Mouse (Mus musculus): ENCODE data around the gene Rapgef4. TPM values are rescaled to one million over a fixed set of nuclear protein-coding genes. Genes with fewer than 3 reads are reported as not detected.

Gene Rapgef4
- total and polyA plus RNA-seq, 3 experiments: 0.33 TPM; not detected in 2

GRCm38 (mm10) chr2:72026506-72026905, 45.5 kb downstream of the Rapgef4 start:
- H3K4me3 ChIP-seq (ENCODE audit: low read depth, low read length): no peak overlapping the region

DNA sequence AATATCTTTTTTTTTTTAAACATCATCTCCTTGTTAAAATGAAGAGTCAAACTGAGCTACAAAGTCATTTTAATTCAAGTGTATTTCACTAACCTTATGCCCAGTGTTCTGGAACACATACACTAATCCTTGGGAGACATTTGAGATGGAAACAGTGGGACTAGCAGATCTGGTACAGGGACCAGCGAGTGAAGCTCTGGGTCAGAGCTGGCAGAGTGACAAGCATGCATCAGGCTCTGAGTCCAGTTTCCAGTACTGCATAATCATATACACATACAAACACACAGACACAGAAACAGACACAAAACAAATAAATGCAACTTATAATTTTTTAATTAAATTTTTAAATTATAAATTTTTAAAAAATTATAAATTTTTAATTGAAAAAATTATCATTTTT, 48.0 kb downstream of the Rapgef4 start:
- peaks cover 3% of the 10 kb centered on the region; the same call in 1 of the 2 replicates for H3K27me3 ChIP-seq (ENCODE audit: insufficient read depth, low read length)
- TF ChIP-seq POLR2AphosphoS5 (IDR thresholded peaks at IDR 0.05; ENCODE audit: insufficient replicate concordance, low read depth, low read length) (no peak), TAL1 (conservative IDR thresholded peaks at IDR 0.05; ENCODE audit: low read depth, low read length) (no peak), CTCF (IDR thresholded peaks at IDR 0.05; ENCODE audit: low read depth, low read length) (no peak), GATA2 (IDR thresholded peaks at IDR 0.05; ENCODE audit: borderline replicate concordance, low read depth, low read length) (no peak)
- DNase-seq (ENCODE audit: low spot score) (no peak), ATAC-seq (ENCODE audit: extremely low read depth, insufficient number of reproducible peaks, low FRiP score, poor library complexity, severe bottlenecking) (no peak)
- no peaks in the 10 kb centered on the region for H3K9me3 ChIP-seq (replicated peaks)
- no peaks in the 10 kb centered on the region for H3K4me1 ChIP-seq (ENCODE audit: insufficient read depth, low read depth, low read length)
- H3K4me3 ChIP-seq (ENCODE audit: low read depth, low read length): no peak overlapping the region
- H3K36me3 ChIP-seq (replicated peaks): no peaks in the 10 kb centered on the region

More at GRCm38 (mm10) chr2:72026506-72026905, 45.5 kb downstream of the Rapgef4 start:
- ATAC-seq (ENCODE audit: extremely low read depth, insufficient number of reproducible peaks, low FRiP score, poor library complexity, severe bottlenecking): no peak
- no peaks in the 10 kb centered on the region for H3K4me1 ChIP-seq (ENCODE audit: insufficient read depth, low read depth, low read length)
- peaks cover 3% of the 10 kb centered on the region; the same call in 1 of the 2 replicates for H3K27me3 ChIP-seq (ENCODE audit: insufficient read depth, low read length)
- DNase-seq (ENCODE audit: low spot score): no peak
- no peaks in the 10 kb centered on the region for H3K36me3 ChIP-seq (replicated peaks)
- no peaks in the 10 kb centered on the region for H3K9me3 ChIP-seq (replicated peaks)
- TF ChIP-seq GATA2 (IDR thresholded peaks at IDR 0.05; ENCODE audit: borderline replicate concordance, low read depth, low read length) (no peak), POLR2AphosphoS5 (IDR thresholded peaks at IDR 0.05; ENCODE audit: insufficient replicate concordance, low read depth, low read length) (no peak), CTCF (IDR thresholded peaks at IDR 0.05; ENCODE audit: low read depth, low read length) (no peak), GATA1 (IDR thresholded peaks at IDR 0.05; ENCODE audit: borderline replicate concordance, low read length) (no peak), TAL1 (conservative IDR thresholded peaks at IDR 0.05; ENCODE audit: low read depth, low read length) (no peak)

DNA sequence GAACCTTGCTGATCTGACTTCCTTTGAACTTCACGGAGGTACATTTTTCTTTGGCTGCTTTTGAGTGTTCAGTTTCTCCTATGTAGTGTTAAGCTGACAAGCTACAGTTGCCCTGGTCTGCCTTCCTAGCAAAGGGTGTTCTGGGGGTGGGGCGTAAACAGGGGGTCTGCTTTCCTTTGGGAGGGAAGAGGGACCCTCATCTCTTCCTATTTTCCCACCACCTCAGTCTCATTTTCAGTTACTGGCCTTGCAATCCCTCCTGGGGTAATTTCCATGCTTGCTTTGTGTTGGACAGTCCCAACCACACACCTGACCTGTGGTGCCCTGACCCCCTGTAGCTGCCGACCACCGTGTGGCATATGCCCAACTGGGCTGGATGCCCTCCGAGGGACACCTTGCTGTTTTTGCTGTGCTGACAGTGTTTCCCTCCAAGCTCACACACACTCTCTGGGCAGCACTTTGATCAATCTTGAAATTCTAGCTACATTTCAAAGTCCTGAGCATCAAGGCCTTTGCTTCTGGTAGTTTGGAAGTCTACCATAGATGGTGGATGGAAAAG, 48.6 kb downstream of the Rapgef4 start:
- no peak for TF ChIP-seq GATA1 (IDR thresholded peaks at IDR 0.05; ENCODE audit: borderline replicate concordance, low read length)
- TF ChIP-seq CTCF (IDR thresholded peaks at IDR 0.05; ENCODE audit: low read depth, low read length): no peak
- no peak for TF ChIP-seq GATA2 (IDR thresholded peaks at IDR 0.05; ENCODE audit: borderline replicate concordance, low read depth, low read length)
- TF ChIP-seq POLR2AphosphoS5 (IDR thresholded peaks at IDR 0.05; ENCODE audit: insufficient replicate concordance, low read depth, low read length): no peak
- TF ChIP-seq TAL1 (conservative IDR thresholded peaks at IDR 0.05; ENCODE audit: low read depth, low read length): no peak
- Histone ChIP-seq H3K4me3 (ENCODE audit: low read depth, low read length) (no peak overlapping the region), H3K36me3 (replicated peaks) (no peaks in the 10 kb centered on the region), H3K27me3 (ENCODE audit: insufficient read depth, low read length) (peaks cover 3% of the 10 kb centered on the region; the same call in 1 of the 2 replicates), H3K9me3 (replicated peaks) (no peaks in the 10 kb centered on the region), H3K4me1 (ENCODE audit: insufficient read depth, low read depth, low read length) (no peaks in the 10 kb centered on the region)
- ATAC-seq (ENCODE audit: extremely low read depth, insufficient number of reproducible peaks, low FRiP score, poor library complexity, severe bottlenecking): no peak
- DNase-seq (ENCODE audit: low spot score): no peak

DNA sequence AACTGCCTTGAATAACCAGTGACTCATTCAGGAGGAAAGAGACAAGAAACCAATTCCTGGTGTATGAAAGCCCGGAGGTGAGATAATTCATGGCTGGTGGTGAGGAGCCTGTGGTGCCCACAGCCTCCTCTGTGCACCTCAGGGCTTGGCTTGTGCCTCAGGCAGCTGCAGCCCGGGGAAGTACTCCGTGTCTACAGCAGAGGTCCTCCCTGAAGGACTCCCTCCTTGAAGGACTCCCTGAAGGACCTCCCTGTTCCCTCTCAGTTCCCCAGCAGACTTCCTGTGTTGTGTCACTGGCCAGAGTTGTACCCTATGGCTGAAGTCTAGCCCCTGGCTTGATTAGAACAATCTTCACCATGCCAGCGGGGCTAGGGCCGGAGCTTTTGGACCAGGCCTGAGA, 50.7 kb downstream of the Rapgef4 start:
- Histone ChIP-seq H3K4me1 (ENCODE audit: insufficient read depth, low read depth, low read length) (no peaks in the 10 kb centered on the region), H3K4me3 (ENCODE audit: low read depth, low read length) (no peak overlapping the region), H3K27me3 (ENCODE audit: insufficient read depth, low read length) (peaks cover 3% of the 10 kb centered on the region; the same call in 1 of the 2 replicates), H3K36me3 (replicated peaks) (no peaks in the 10 kb centered on the region), H3K9me3 (replicated peaks) (no peaks in the 10 kb centered on the region)
- no peak for TF ChIP-seq TAL1 (conservative IDR thresholded peaks at IDR 0.05; ENCODE audit: low read depth, low read length)
- no peak for TF ChIP-seq GATA2 (IDR thresholded peaks at IDR 0.05; ENCODE audit: borderline replicate concordance, low read depth, low read length)
- TF ChIP-seq POLR2AphosphoS5 (IDR thresholded peaks at IDR 0.05; ENCODE audit: insufficient replicate concordance, low read depth, low read length): no peak
- TF ChIP-seq GATA1 (IDR thresholded peaks at IDR 0.05; ENCODE audit: borderline replicate concordance, low read length): no peak
- TF ChIP-seq CTCF (IDR thresholded peaks at IDR 0.05; ENCODE audit: low read depth, low read length): no peak
- DNase-seq (ENCODE audit: low spot score) (no peak), ATAC-seq (ENCODE audit: extremely low read depth, insufficient number of reproducible peaks, low FRiP score, poor library complexity, severe bottlenecking) (no peak)

DNA sequence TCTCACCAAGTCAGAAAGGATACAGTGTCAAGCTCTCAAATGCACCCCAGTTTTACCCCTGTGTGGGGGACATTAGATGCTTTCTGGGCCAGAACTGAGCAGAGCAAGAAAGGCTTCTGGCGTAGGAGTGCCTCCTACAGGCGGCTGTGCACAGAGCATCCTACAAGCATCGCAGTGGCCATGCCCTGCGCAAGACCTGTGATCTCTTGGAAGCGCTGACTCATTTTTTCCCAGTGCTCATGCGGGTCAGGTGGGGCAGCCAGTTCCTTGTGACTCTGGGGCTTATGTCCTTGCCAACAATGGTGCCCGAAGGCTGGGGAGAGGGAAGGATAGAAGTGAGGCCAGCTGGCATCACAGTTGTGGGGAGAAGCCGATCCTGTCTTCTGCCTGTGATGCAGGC, 54.6 kb downstream of the Rapgef4 start:
- no peaks in the 10 kb centered on the region; the same call in 1 of the 2 replicates for H3K27me3 ChIP-seq (ENCODE audit: insufficient read depth, low read length)
- no peak overlapping the region for H3K4me3 ChIP-seq (ENCODE audit: low read depth, low read length)
- no peaks in the 10 kb centered on the region for H3K9me3 ChIP-seq (replicated peaks)
- no peaks in the 10 kb centered on the region for H3K36me3 ChIP-seq (replicated peaks)
- no peak for ATAC-seq (ENCODE audit: extremely low read depth, insufficient number of reproducible peaks, low FRiP score, poor library complexity, severe bottlenecking)
- DNase-seq (ENCODE audit: low spot score): no peak
- H3K4me1 ChIP-seq (ENCODE audit: insufficient read depth, low read depth, low read length): no peaks in the 10 kb centered on the region
- TF ChIP-seq GATA2 (IDR thresholded peaks at IDR 0.05; ENCODE audit: borderline replicate concordance, low read depth, low read length): no peak

DNA sequence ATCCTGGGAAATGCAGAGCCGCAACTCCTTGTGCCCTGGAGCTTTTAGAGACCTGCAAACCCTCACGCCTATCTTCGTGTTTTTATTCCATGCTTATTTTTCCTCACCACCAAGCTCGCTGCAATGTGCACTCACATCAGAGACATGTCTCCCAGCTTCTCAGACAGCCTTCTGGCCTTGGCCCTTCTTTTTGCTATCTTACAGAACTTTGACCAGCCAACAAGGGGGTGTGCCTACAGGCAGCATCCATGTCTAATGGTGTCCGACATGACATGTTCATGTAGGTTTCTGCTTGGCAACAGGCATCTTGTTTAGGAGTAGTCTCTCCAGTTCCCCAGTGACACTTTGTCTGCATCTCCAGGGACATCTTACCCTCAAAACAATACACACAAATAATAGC, 56.3 kb downstream of the Rapgef4 start:
- Histone ChIP-seq H3K4me1 (ENCODE audit: insufficient read depth, low read depth, low read length) (no peaks in the 10 kb centered on the region), H3K36me3 (replicated peaks) (no peaks in the 10 kb centered on the region), H3K9me3 (replicated peaks) (no peaks in the 10 kb centered on the region), H3K27me3 (ENCODE audit: insufficient read depth, low read length) (no peaks in the 10 kb centered on the region; the same call in 1 of the 2 replicates), H3K4me3 (ENCODE audit: low read depth, low read length) (no peak overlapping the region)
- ATAC-seq (ENCODE audit: extremely low read depth, insufficient number of reproducible peaks, low FRiP score, poor library complexity, severe bottlenecking) (no peak), DNase-seq (ENCODE audit: low spot score) (no peak)
- TF ChIP-seq GATA2 (IDR thresholded peaks at IDR 0.05; ENCODE audit: borderline replicate concordance, low read depth, low read length): no peak
- TF ChIP-seq GATA1 (IDR thresholded peaks at IDR 0.05; ENCODE audit: borderline replicate concordance, low read length): no peak
- TF ChIP-seq POLR2AphosphoS5 (IDR thresholded peaks at IDR 0.05; ENCODE audit: insufficient replicate concordance, low read depth, low read length): no peak
- TF ChIP-seq TAL1 (conservative IDR thresholded peaks at IDR 0.05; ENCODE audit: low read depth, low read length): no peak
- no peak for TF ChIP-seq CTCF (IDR thresholded peaks at IDR 0.05; ENCODE audit: low read depth, low read length)
